Mouse (Mus musculus): ENCODE measurements at regions not wholly inside any gene's neighbourhood (a gene's known extent, or its start where the extent isn't known, plus 50 kb on each side); places are given as distances from the start of the nearest gene placed in this dataset.

GRCm38 (mm10) chr1:138771307-138772011, 76.9 kb downstream of the Lhx9 start:
- in situ Hi-C loops (cut with MboI; ENCODE audit: unreplicated experiment in 2 of 2): no loop called here

- in situ Hi-C loops (cut with MboI; ENCODE audit: unreplicated experiment in 2 of 2): no loop called here
Observed at GRCm38 (mm10) chr1:138762876-138763275, 85.5 kb downstream of the Lhx9 start.

- in situ Hi-C loops (cut with MboI; ENCODE audit: unreplicated experiment in 2 of 2): no loop called here
Observed at GRCm38 (mm10) chr1:138757777-138758176, 90.6 kb downstream of the Lhx9 start.

- in situ Hi-C loops (cut with MboI; ENCODE audit: unreplicated experiment in 2 of 2): loop anchor here in 1 of 2 experiments (10.0 kb wide), 1 partner anchor 179 kb away; no protein-coding TSS in a partner anchor
Observed at GRCm38 (mm10) chr1:138733308-138733707, 113.4 kb upstream of the Nek7 start.

GRCm38 (mm10) chr1:138731008-138731407, 111.1 kb upstream of the Nek7 start:
- in situ Hi-C loops (cut with MboI; ENCODE audit: unreplicated experiment in 2 of 2): loop anchor here in 1 of 2 experiments (10.0 kb wide), 1 partner anchor 176 kb away; no protein-coding TSS in a partner anchor

GRCm38 (mm10) chr1:138729089-138729699, 109.3 kb upstream of the Nek7 start:
- in situ Hi-C loops (cut with MboI; ENCODE audit: unreplicated experiment in 2 of 2): no loop called here

- in situ Hi-C loops (cut with MboI; ENCODE audit: unreplicated experiment in 2 of 2): no loop called here
Observed at GRCm38 (mm10) chr1:138720728-138721127, 100.8 kb upstream of the Nek7 start.

GRCm38 (mm10) chr1:138719297-138719696, 99.4 kb upstream of the Nek7 start:
- in situ Hi-C loops (cut with MboI; ENCODE audit: unreplicated experiment in 2 of 2): no loop called here

- in situ Hi-C loops (cut with MboI; ENCODE audit: unreplicated experiment in 2 of 2): no loop called here
Observed at GRCm38 (mm10) chr1:138716991-138717390, 97.0 kb upstream of the Nek7 start.

- in situ Hi-C loops (cut with MboI; ENCODE audit: unreplicated experiment in 2 of 2): no loop called here
Observed at GRCm38 (mm10) chr1:138715162-138715561, 95.2 kb upstream of the Nek7 start.

- in situ Hi-C loops (cut with MboI; ENCODE audit: unreplicated experiment in 2 of 2): no loop called here
Observed at GRCm38 (mm10) chr1:138709229-138709608, 89.3 kb upstream of the Nek7 start.

- in situ Hi-C loops (cut with MboI; ENCODE audit: unreplicated experiment in 2 of 2): no loop called here
Observed at GRCm38 (mm10) chr1:138708507-138709228, 88.7 kb upstream of the Nek7 start.

- in situ Hi-C loops (cut with MboI; ENCODE audit: unreplicated experiment in 2 of 2): no loop called here
Observed at GRCm38 (mm10) chr1:138707913-138708312, 88.0 kb upstream of the Nek7 start.

GRCm38 (mm10) chr1:138703291-138703690, 83.3 kb upstream of the Nek7 start:
- in situ Hi-C loops (cut with MboI; ENCODE audit: unreplicated experiment in 2 of 2): no loop called here

- in situ Hi-C loops (cut with MboI; ENCODE audit: unreplicated experiment in 2 of 2): no loop called here
Observed at GRCm38 (mm10) chr1:138689234-138689633, 69.3 kb upstream of the Nek7 start.

- in situ Hi-C loops (cut with MboI; ENCODE audit: unreplicated experiment in 2 of 2): no loop called here
Observed at GRCm38 (mm10) chr1:138686746-138687145, 66.8 kb upstream of the Nek7 start.

- in situ Hi-C loops (cut with MboI; ENCODE audit: unreplicated experiment in 2 of 2): no loop called here
Observed at GRCm38 (mm10) chr1:138683711-138684110, 63.8 kb upstream of the Nek7 start.

- in situ Hi-C loops (cut with MboI; ENCODE audit: unreplicated experiment in 2 of 2): no loop called here
Observed at GRCm38 (mm10) chr1:138681970-138682369, 62.0 kb upstream of the Nek7 start.

- in situ Hi-C loops (cut with MboI; ENCODE audit: unreplicated experiment in 2 of 2): no loop called here
Observed at GRCm38 (mm10) chr1:138674199-138674598, 54.3 kb upstream of the Nek7 start.

Data from v-Abl transformed pro-B cells (cell line).